Mouse (Mus musculus) monocyte, adult 5-6 weeks (primary cell): ENCODE measurements around the gene Rps6kc1. TPM values are rescaled to one million over a fixed set of nuclear protein-coding genes. Genes with fewer than 3 reads are reported as not detected.

Experiments
- ATAC-seq: fragments of 153-309, 156-312 bp; replicated peaks from 2 replicates; pipeline ENCODE4 v1.8.0; 2017; ENCODE audit warnings: mild to moderate bottlenecking; ENCODE audit not compliant: low TSS enrichment, insufficient number of reproducible peaks, severe bottlenecking, poor library complexity, low FRiP score
- total RNA-seq: library from RNA; stranded (forward); fragments of 200-1000, 200-491, 200-594 nt; gene quantifications from 3 replicates; pipeline ENCODE4 v1.2.3, GENCODE M21; 2017

The Rps6kc1 gene
- total RNA-seq, 1 experiment from 2014 or later = 17.6 TPM

- no peak for ATAC-seq
These were observed 251.7 kb downstream of the Rps6kc1 start for GRCm38 (mm10) chr1:190659722-190660502.

DNA sequence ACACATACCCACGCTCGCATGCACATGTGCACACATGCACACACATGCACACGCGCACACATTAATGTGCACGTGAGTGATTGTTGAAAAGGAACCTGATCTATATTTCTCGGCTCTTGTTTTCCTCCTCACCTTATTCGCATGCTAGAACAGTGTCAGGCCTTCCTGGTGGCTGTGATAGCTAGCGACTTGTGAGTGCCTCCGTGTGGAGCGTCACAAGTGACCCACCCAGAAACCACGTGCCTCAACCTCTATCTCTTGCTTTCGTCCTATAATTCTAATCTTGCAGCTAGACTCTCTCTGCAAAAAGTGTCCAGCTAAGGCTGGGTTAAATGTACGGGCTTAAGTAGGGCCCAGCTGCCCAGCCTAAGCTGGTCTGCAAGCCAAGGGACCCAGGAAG, 253.3 kb downstream of the Rps6kc1 start:
- no peak for ATAC-seq

- ATAC-seq = no peak
These were observed 255.5 kb downstream of the Rps6kc1 start for GRCm38 (mm10) chr1:190656089-190656488.

DNA sequence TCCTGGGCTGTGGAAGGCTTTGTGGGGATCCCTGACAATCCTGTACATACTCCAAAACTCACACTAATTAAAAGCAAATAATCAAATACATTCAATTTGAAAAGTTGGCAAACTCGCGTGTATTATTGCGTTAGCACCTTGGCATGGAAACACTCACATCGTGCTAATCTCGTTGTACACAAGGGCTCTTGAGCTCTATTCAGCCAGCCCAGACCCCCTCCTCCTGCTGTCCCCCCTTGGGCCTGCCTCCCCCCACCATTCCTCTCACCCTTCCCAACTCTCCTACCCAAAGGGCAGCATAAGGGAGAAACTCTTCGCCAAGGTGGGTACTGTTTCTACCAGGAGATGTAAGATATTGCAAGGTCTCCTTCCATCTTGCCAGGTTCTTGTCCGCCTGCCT, 255.9 kb downstream of the Rps6kc1 start:
- ATAC-seq = no peak

GRCm38 (mm10) chr1:190655081-190655480, 256.5 kb downstream of the Rps6kc1 start:
- ATAC-seq = no peak

DNA sequence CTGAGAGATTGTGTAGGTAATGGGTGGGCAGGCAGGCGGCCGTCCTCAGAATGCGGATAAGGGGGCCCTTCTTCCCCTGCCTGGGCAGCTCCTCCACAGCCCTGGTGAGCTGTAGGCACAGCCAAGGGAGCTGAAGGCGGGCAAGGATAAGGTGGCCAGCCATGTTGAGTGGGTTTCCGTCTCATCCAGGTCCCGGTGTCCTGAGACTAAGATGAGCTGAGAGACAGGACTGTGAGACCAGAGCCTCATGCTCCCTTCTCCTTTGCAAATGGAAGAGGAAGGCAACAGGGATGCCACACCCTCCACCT, 256.9 kb downstream of the Rps6kc1 start:
- no peak for ATAC-seq

DNA sequence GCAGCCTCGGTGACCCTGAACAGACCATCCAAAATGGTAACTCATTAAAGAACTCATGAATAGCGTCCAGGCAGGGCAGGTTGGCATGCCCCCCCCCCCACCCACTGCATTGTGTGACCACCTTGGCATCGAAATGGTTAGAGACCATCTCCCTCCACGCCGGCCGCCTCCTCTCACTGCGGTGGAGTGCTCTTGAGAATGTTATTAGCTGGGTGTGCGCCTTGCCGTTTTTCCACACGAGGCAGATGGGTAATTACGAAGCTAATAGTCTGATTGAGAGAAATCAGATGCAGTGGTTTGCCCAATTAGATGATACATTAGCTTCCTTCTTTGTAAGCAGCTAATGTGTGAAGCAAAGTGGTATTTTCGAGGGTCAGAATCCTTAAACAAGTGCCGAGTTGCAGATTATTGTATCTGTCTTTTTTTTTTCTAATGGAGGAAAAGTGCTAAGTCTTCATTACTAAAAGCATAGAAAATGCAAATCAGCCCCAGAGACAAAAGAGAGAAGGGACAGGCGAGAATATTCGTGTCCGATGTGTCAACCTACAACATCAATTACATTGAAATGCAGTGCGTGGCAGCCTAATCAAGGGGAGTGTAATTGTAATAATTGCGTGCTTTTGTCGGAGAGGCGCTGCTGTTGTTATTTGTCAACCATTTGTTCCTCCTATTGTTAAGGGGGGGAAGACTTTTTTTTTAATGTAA, 257.4 kb downstream of the Rps6kc1 start:
- no peak for ATAC-seq

DNA sequence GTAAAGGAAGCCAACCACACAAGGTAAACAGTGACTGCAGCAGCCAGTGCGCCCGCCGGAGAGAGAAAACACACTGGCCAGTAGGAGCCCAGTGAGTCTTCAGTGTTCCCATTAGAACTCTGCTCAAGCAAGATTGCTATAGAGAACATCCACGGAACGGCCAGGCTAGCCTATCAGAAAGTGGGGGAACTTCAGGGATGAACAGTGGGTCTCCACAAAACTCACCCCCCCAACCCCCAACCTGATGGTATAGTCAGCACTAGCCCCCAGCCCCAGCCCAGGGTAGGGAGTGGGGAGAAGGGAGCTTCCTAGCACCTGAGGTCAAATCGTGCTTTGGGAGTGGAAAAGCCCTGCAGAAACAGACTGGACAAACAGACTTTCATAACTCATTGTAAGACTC, 258.5 kb downstream of the Rps6kc1 start:
- no peak for ATAC-seq

Other genes with a start within 250 kb of the Rps6kc1 start
- gene Angel2, start 13.3 kb upstream of the Rps6kc1 start, total RNA-seq = 41.8 to 45.9 TPM (median 43.5 TPM) in 3 replicates
- 0.64 TPM in 1 of 3 replicates, not detected in the others for gene Vash2, start 67.5 kb upstream of the Rps6kc1 start, total RNA-seq
- 43.6 to 66.2 TPM (median 54.3 TPM) in 3 replicates for gene Flvcr1, start 114.4 kb upstream of the Rps6kc1 start, total RNA-seq
- not detected in 3 replicates for gene Spata45, start 124.9 kb upstream of the Rps6kc1 start, total RNA-seq
- gene Tatdn3, start 151.2 kb upstream of the Rps6kc1 start, total RNA-seq = 10.0 to 21.2 TPM (median 15.4 TPM) in 3 replicates
- 1.2 to 3.1 TPM (median 2.9 TPM) in 3 replicates for gene Nsl1, start 151.2 kb upstream of the Rps6kc1 start, total RNA-seq
- gene Batf3, start 186.1 kb upstream of the Rps6kc1 start, total RNA-seq = 1.6 to 2.5 TPM (median 2.3 TPM) in 3 replicates